Mouse (Mus musculus) forebrain, embryonic 11.5 days (tissue): ENCODE results near the gene Creb3l1. TPM values are rescaled to one million over a fixed set of nuclear protein-coding genes. Genes with fewer than 3 reads are reported as not detected.

Source experiments
- ATAC-seq: fragments of 200-750 bp; cut with Nextera tagmentation; replicated peaks from 2 replicates; pipeline ENCODE4 v1.8.0; 2017; ENCODE audit warnings: moderate TSS enrichment; ENCODE audit not compliant: low FRiP score
- DNase-seq: peaks from one replicate; pipeline ENCODE4 v3.0.0-alpha.2; 2017; ENCODE audit warnings: low spot score
- H3K27ac ChIP-seq: fragments of 300-500 bp; sonication (generic); 2 replicates; pipeline ENCODE4 v1.5.1; 2014; ENCODE audit warnings: low read depth, low read length
- H3K27me3 ChIP-seq: fragments of 300-500 bp; sonication (generic); 2 replicates; pipeline ENCODE4 v1.6.1; 2014; ENCODE audit warnings: mild to moderate bottlenecking, low read length, mixed read lengths; ENCODE audit not compliant: control insufficient read depth, insufficient read depth
- H3K36me3 ChIP-seq: fragments of 300-500 bp; sonication (generic); 2 replicates; pipeline ENCODE4 v1.6.1; 2014; ENCODE audit warnings: mild to moderate bottlenecking, low read length, moderate library complexity, mixed read lengths; ENCODE audit not compliant: control insufficient read depth, insufficient read depth
- H3K4me1 ChIP-seq: fragments of 300-500 bp; sonication (generic); replicated peaks from 2 replicates; pipeline ENCODE4 v1.6.1; 2014; ENCODE audit warnings: low read length, mixed read lengths; ENCODE audit not compliant: control insufficient read depth, insufficient read depth
- H3K4me2 ChIP-seq: fragments of 300-500 bp; sonication (generic); 2 replicates; pipeline ENCODE4 v1.6.1; 2014; ENCODE audit warnings: low read depth, mild to moderate bottlenecking, low read length, moderate library complexity, mixed read lengths; ENCODE audit not compliant: severe bottlenecking
- H3K4me3 ChIP-seq: fragments of 300-500 bp; sonication (generic); 2 replicates; pipeline ENCODE4 v1.5.1; 2014; ENCODE audit warnings: low read depth, low read length
- H3K9ac ChIP-seq: fragments of 300-500 bp; sonication (generic); 2 replicates; pipeline ENCODE4 v1.6.1; 2014; ENCODE audit warnings: low read length
- H3K9me3 ChIP-seq: fragments of 300-500 bp; sonication (generic); 2 replicates; pipeline ENCODE4 v1.6.1; 2016; ENCODE audit warnings: low read length, mixed read lengths; ENCODE audit not compliant: control insufficient read depth
- WGBS: fragments of 180-500 bp; shearing (Covaris S2); extraction: QIAGEN DNeasy Blood & Tissue Kit; methylation state at CpG from one replicate; pipeline ENCODE4 v1.1.7; 2014; 5-methylcytosine and 5-hydroxymethylcytosine counted together
- polyA plus RNA-seq: library from polyadenylated mRNA; unstranded; fragments of >200 nt; fragmentation: Nextera tagmentation; extraction: Ambion mirVana; gene quantifications from 2 replicates; pipeline ENCODE4 v1.2.1, GENCODE M21; 2014

The Creb3l1 gene
- polyA plus RNA-seq, 1 experiment from 2014 or later, result 1.7 TPM

DNA sequence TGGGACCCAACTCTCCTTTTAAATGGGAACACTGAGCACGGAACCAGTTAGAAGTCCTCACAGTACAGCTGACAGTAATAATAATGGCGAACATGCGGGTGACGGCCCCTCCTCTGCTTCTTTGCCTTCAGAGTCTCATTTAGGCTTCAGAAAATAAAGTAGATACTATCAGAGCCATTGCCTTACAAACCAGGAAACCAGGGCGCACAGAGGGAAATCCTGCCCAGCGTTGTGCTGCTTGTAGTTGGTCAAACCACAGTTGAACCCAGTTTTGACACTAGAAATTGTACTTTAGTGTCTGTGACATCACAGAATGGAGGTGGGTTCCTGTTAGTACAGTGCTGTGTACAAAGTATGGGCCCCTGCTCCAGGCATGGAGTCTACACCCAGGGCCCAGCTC lies 10.1 kb downstream of the Creb3l1 start:
- Histone ChIP-seq H3K9ac (no peak overlapping the region), H3K27me3 (no peaks in the 10 kb centered on the region), H3K4me3 (no peak overlapping the region), H3K27ac (no peak overlapping the region), H3K36me3 (no peaks in the 10 kb centered on the region), H3K4me1 (no peaks in the 10 kb centered on the region), H3K9me3 (no peaks in the 10 kb centered on the region), H3K4me2 (no peak overlapping the region)
- 88% methylated on average over 6 of the region's 6 CpGs for WGBS
- DNase-seq (no peak), ATAC-seq (no peak)

DNA sequence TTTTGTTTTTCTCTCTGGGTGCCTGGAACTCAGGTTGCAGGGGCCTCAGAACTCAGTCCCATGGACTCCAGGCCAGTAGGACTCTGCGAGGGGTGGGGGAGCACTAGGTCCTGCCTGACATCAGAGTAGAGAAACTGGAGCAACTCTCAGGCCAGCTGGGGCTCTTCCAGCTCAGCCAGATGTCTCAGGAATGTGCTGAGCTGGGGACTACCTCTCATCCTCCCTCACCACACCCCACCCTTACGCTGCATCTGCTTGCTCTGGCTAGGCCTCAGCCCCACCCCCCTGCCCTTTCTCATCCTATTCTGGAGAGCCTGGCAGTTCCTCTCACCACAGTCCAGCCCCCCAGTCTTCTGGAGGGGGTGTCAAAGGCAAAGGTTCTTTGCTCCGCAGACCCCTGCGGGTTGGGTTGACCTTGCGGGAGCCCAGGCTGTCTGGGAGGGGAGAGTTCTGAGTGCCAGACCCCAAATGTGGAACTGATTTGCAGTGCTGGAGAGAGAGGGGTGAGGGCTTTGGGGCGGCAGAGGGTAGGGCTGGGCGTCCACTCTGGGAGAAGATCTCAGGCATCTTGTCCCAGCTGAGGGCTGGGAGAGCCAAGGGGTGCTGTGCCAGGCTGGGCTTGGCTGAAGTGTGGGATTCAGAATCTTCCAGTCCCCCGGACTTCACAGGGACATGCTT lies 11.4 kb downstream of the Creb3l1 start:
- 0 out of 2 replicates have a peak, but pooled peaks cover 3% of the 10 kb centered on the region for H3K4me1 ChIP-seq
- WGBS, result 55% methylated on average over 8 of the region's 8 CpGs
- no peaks in the 10 kb centered on the region for H3K27me3 ChIP-seq
- peak; percentile 59 for DNase-seq
- no peaks in the 10 kb centered on the region for H3K36me3 ChIP-seq
- no peak overlapping the region for H3K4me3 ChIP-seq
- no peak for ATAC-seq
- H3K9ac ChIP-seq, result no peak overlapping the region
- no peak overlapping the region for H3K27ac ChIP-seq
- H3K4me2 ChIP-seq, result no peak overlapping the region
- H3K9me3 ChIP-seq, result no peaks in the 10 kb centered on the region

DNA sequence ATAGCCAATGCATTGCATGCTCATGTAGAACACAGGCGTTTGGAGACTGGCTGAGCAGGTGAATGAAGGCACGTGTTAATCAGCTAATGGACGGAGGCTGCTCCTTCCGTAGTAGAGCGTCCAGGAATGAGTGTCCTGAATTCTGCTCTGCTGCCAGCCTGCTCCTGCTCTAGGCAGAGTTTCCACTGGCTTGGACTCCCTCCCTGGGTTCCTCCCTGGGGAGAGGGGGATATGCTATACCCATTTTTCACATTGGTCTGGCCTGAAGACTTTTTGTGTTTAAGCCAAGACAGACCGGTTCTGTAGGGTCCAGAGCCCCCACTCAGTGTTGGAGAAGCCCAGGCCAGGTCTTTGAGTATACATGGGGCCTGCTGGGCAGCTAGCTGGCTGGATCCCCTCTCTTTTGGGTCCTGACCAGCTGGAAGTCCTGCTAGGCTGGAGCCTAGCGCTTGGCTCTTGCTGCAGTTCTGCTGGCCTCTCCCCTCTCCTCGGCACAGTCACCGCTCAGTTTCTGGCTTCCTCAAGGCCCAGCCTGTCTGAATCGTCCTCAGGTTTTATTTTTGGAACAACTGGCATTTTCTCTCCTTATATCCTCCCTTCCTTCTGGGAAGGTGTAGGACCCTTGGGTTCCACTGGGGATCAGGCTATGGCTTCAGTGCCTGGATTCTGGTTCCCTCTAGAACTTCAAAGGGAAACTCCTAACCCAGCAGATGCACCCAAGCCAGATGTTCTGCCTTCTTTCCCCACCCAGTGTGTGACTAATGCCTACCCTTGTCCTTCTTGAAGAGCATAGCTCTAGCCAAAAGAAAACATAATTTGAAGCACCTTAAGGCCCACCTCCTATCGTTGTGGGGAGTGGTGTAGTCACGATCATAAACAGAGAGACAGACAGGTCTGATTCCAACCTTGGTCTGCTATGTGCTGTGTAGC lies 12.6 kb downstream of the Creb3l1 start:
- ATAC-seq, result no peak
- WGBS, result 86% methylated on average over 12 of the region's 12 CpGs
- no peaks in the 10 kb centered on the region for H3K36me3 ChIP-seq
- H3K4me3 ChIP-seq, result no peak overlapping the region
- no peak for DNase-seq
- H3K4me2 ChIP-seq, result no peak overlapping the region
- peaks cover 8% of the 10 kb centered on the region; the same call in 1 of the 2 replicates for H3K4me1 ChIP-seq
- no peaks in the 10 kb centered on the region for H3K27me3 ChIP-seq
- H3K9ac ChIP-seq, result no peak overlapping the region
- H3K27ac ChIP-seq, result no peak overlapping the region
- H3K9me3 ChIP-seq, result no peaks in the 10 kb centered on the region

- Histone ChIP-seq H3K4me3 (peak overlapping the region; percentile 47), H3K4me2 (peak overlapping the region; percentile 83), H3K27me3 (no peaks in the 10 kb centered on the region), H3K4me1 (peaks cover 8% of the 10 kb centered on the region; the same call in 1 of the 2 replicates), H3K27ac (no peak overlapping the region; the same call in 1 of the 2 replicates), H3K9me3 (no peaks in the 10 kb centered on the region), H3K9ac (peak overlapping the region; percentile 73), H3K36me3 (no peaks in the 10 kb centered on the region)
- DNase-seq (no peak), ATAC-seq (no peak; the same call in 1 of the 2 replicates)
- 3% methylated on average over 20 of the region's 20 CpGs for WGBS
Measured at GRCm38 (mm10) chr2:92008623-92009404, 15.5 kb downstream of the Creb3l1 start.

DNA sequence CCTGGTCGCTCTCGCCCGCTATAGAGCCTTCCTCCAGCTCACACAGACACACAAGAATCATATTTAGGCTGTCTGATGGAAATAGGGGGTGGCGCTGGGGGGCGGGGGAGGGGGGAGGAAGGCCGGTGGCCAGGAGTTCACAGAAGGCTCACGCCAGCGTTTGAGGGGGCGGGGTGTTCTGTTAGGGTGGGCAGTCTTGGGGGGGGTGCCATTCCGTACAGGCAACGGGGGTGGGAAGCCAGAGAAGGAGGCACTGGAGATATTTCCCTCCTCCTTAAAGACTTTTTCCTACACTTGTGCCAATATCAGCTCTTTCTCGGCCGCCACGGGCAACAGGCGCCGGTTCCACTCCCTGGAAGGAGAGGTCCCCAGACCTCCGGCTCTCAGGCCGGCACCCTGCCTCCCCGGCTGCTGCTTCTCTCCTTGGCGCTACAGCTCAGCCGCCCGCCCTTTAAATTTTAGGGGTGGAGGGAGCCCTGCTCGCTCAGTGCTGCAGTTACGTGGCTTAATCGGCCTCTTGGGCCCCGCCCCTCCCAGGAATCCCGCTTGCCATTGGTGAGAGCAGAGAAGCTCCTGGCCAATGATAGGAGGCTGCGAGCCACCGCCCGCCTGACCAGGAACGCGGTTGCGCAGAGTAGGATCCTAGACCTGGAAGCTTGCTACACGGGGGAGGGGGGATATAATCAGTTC lies 16.2 kb downstream of the Creb3l1 start:
- peaks cover 8% of the 10 kb centered on the region; the same call in 1 of the 2 replicates for H3K4me1 ChIP-seq
- ATAC-seq (peak; percentile 99), DNase-seq (peak; percentile 97)
- H3K4me2 ChIP-seq, result peak overlapping the region; percentile 83
- H3K27me3 ChIP-seq, result no peaks in the 10 kb centered on the region
- peak overlapping the region; percentile 73 for H3K9ac ChIP-seq
- peak overlapping the region; percentile 47 for H3K4me3 ChIP-seq
- H3K9me3 ChIP-seq, result no peaks in the 10 kb centered on the region
- H3K36me3 ChIP-seq, result no peaks in the 10 kb centered on the region
- peak overlapping the region; percentile 43 for H3K27ac ChIP-seq
- WGBS, result 0% methylated on average over 32 of the region's 34 CpGs

- peaks cover 8% of the 10 kb centered on the region; the same call in 1 of the 2 replicates for H3K4me1 ChIP-seq
- H3K9me3 ChIP-seq, result no peaks in the 10 kb centered on the region
- WGBS, result 2% methylated on average over 28 of the region's 28 CpGs
- H3K4me3 ChIP-seq, result peak overlapping the region; percentile 47
- no peaks in the 10 kb centered on the region for H3K36me3 ChIP-seq
- H3K27ac ChIP-seq, result no peak overlapping the region
- no peaks in the 10 kb centered on the region for H3K27me3 ChIP-seq
- peak overlapping the region; percentile 46 for H3K9ac ChIP-seq
- H3K4me2 ChIP-seq, result peak overlapping the region; percentile 83
- peak; percentile 83 for DNase-seq
- ATAC-seq, result peak; percentile 38; the same call in 1 of the 2 replicates
Measured at GRCm38 (mm10) chr2:92006983-92007921, 17.1 kb downstream of the Creb3l1 start.

DNA sequence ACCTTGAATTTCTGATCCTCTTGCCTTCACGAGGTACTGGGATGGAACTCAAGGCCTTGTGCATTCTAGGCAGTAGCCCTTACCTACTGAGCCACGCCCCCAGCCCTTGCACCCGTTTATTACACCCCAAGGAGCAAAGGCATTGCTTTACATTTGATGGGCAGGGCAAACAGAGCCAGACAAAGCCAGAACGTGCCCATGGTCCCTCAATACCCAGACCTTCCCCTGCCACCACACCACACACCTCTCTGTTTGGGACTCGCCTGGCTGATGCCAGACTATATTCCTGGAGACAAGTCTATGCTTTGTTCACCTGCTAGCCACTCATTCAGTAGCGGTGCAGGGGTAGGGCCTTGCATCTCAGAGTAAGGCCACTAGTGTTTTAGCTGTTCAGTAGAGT lies 17.8 kb downstream of the Creb3l1 start:
- no peak for ATAC-seq
- Histone ChIP-seq H3K4me2 (peak overlapping the region; percentile 83; the same call in 1 of the 2 replicates), H3K9ac (no peak overlapping the region)

More for the DNA sequence above, 17.8 kb downstream of the Creb3l1 start:
- H3K9me3 ChIP-seq, result no peaks in the 10 kb centered on the region
- H3K4me1 ChIP-seq, result peaks cover 8% of the 10 kb centered on the region; the same call in 1 of the 2 replicates
- H3K27me3 ChIP-seq, result no peaks in the 10 kb centered on the region
- no peak for DNase-seq
- H3K36me3 ChIP-seq, result no peaks in the 10 kb centered on the region
- no peak overlapping the region for H3K27ac ChIP-seq
- H3K4me3 ChIP-seq, result no peak overlapping the region; the same call in 1 of the 2 replicates
- 47% methylated on average over 6 of the region's 6 CpGs for WGBS
